Mouse (Mus musculus) neural tube, embryonic 11.5 days (tissue): ENCODE measurements at regions not wholly inside any gene's neighbourhood (a gene's known extent, or its start where the extent isn't known, plus 50 kb on each side); places are given as distances from the start of the nearest gene placed in this dataset.

Experiments
- ATAC-seq: fragments of 200-750 bp; cut with Nextera tagmentation; 2 replicates; pipeline ENCODE4 v1.8.0; 2017; ENCODE audit warnings: moderate number of reproducible peaks, mild to moderate bottlenecking, moderate TSS enrichment, moderate library complexity; ENCODE audit not compliant: insufficient read depth, low FRiP score, low TSS enrichment
- DNase-seq: peaks from one replicate; pipeline ENCODE4 v3.0.0-alpha.2; 2015; ENCODE audit warnings: low spot score
- H3K27ac ChIP-seq: fragments of 300-500 bp; sonication (generic); 2 replicates; pipeline ENCODE4 v1.5.1; 2014; ENCODE audit warnings: low read depth, mild to moderate bottlenecking, low read length
- H3K27me3 ChIP-seq: fragments of 300-500 bp; sonication (generic); 2 replicates; pipeline ENCODE4 v1.6.1; 2014; ENCODE audit warnings: mild to moderate bottlenecking, low read length, mixed read lengths; ENCODE audit not compliant: control insufficient read depth, insufficient read depth
- H3K36me3 ChIP-seq: fragments of 300-500 bp; sonication (generic); 2 replicates; pipeline ENCODE4 v1.6.1; 2014; ENCODE audit warnings: mild to moderate bottlenecking, low read length, moderate library complexity, mixed read lengths; ENCODE audit not compliant: control insufficient read depth, insufficient read depth
- H3K4me1 ChIP-seq: fragments of 300-500 bp; sonication (generic); 2 replicates; pipeline ENCODE4 v1.6.1; 2014; ENCODE audit warnings: low read length, mixed read lengths; ENCODE audit not compliant: control insufficient read depth, insufficient read depth
- H3K4me2 ChIP-seq: fragments of 300-500 bp; sonication (generic); 2 replicates; pipeline ENCODE4 v1.6.1; 2014; ENCODE audit warnings: low read depth, mild to moderate bottlenecking, moderate library complexity
- H3K4me3 ChIP-seq: fragments of 300-500 bp; sonication (generic); 2 replicates; pipeline ENCODE4 v1.5.1; 2014; ENCODE audit warnings: low read depth, low read length
- H3K9ac ChIP-seq: fragments of 300-500 bp; sonication (generic); 2 replicates; pipeline ENCODE4 v1.6.1; 2014; ENCODE audit warnings: mild to moderate bottlenecking, low read length
- H3K9me3 ChIP-seq: fragments of 300-500 bp; sonication (generic); 2 replicates; pipeline ENCODE4 v1.6.1; 2016; ENCODE audit warnings: low read length; ENCODE audit not compliant: control insufficient read depth
- WGBS: fragments of 180-500 bp; shearing (Covaris S2); extraction: QIAGEN DNeasy Blood & Tissue Kit; methylation state at CpG from one replicate; pipeline ENCODE4 v1.1.7; 2014; 5-methylcytosine and 5-hydroxymethylcytosine counted together

GRCm38 (mm10) chr14:60529646-60530347 lies 104.0 kb upstream of the Spata13 start:
- H3K4me2 ChIP-seq = no peak overlapping the region
- H3K27ac ChIP-seq = no peak overlapping the region
- no peak overlapping the region for H3K4me3 ChIP-seq
- 40% methylated on average over 7 of the region's 7 CpGs for WGBS
- DNase-seq (peak; percentile 16), ATAC-seq (no peak)
- H3K27me3 ChIP-seq = no peaks in the 10 kb centered on the region
- no peaks in the 10 kb centered on the region for H3K36me3 ChIP-seq
- H3K9me3 ChIP-seq = no peaks in the 10 kb centered on the region
- H3K9ac ChIP-seq = no peak overlapping the region
- H3K4me1 ChIP-seq = 0 out of 2 replicates have a peak, but pooled peaks cover 7% of the 10 kb centered on the region

- H3K36me3 ChIP-seq = no peaks in the 10 kb centered on the region
- WGBS = 32% methylated on average over 6 of the region's 6 CpGs
- no peak overlapping the region for H3K27ac ChIP-seq
- no peak overlapping the region for H3K4me2 ChIP-seq
- DNase-seq (no peak), ATAC-seq (no peak)
- no peak overlapping the region for H3K9ac ChIP-seq
- H3K4me1 ChIP-seq = 0 out of 2 replicates have a peak, but pooled peaks cover 7% of the 10 kb centered on the region
- H3K4me3 ChIP-seq = no peak overlapping the region
- H3K27me3 ChIP-seq = no peaks in the 10 kb centered on the region
- no peaks in the 10 kb centered on the region for H3K9me3 ChIP-seq
Observed at GRCm38 (mm10) chr14:60530348-60530711, 103.5 kb upstream of the Spata13 start.

GRCm38 (mm10) chr14:60530973-60531372 lies 102.8 kb upstream of the Spata13 start:
- DNase-seq = no peak
- H3K27ac ChIP-seq = no peak overlapping the region
- H3K9ac ChIP-seq = no peak overlapping the region
- 84% methylated on average over 5 of the region's 5 CpGs for WGBS
- H3K27me3 ChIP-seq = no peaks in the 10 kb centered on the region
- no peak overlapping the region for H3K4me3 ChIP-seq
- H3K4me2 ChIP-seq = no peak overlapping the region
- no peaks in the 10 kb centered on the region for H3K9me3 ChIP-seq
- 0 out of 2 replicates have a peak, but pooled peaks cover 7% of the 10 kb centered on the region for H3K4me1 ChIP-seq
- H3K36me3 ChIP-seq = no peaks in the 10 kb centered on the region
- no peak for ATAC-seq

- Histone ChIP-seq H3K9me3 (no peaks in the 10 kb centered on the region), H3K4me3 (no peak overlapping the region), H3K36me3 (no peaks in the 10 kb centered on the region), H3K4me2 (no peak overlapping the region), H3K4me1 (0 out of 2 replicates have a peak, but pooled peaks cover 7% of the 10 kb centered on the region), H3K9ac (no peak overlapping the region), H3K27ac (no peak overlapping the region), H3K27me3 (no peaks in the 10 kb centered on the region)
- DNase-seq = no peak
- no peak for ATAC-seq
Observed at GRCm38 (mm10) chr14:60531766-60532165, 102.0 kb upstream of the Spata13 start.

- no peaks in the 10 kb centered on the region for H3K27me3 ChIP-seq
- H3K27ac ChIP-seq = no peak overlapping the region
- ATAC-seq = no peak
- WGBS = 60% methylated on average over 23 of the region's 23 CpGs
- peak; percentile 45 for DNase-seq
- no peak overlapping the region for H3K4me3 ChIP-seq
- no peaks in the 10 kb centered on the region for H3K9me3 ChIP-seq
- H3K36me3 ChIP-seq = no peaks in the 10 kb centered on the region
- 0 out of 2 replicates have a peak, but pooled peaks cover 7% of the 10 kb centered on the region for H3K4me1 ChIP-seq
- no peak overlapping the region for H3K4me2 ChIP-seq
- H3K9ac ChIP-seq = no peak overlapping the region
Observed at GRCm38 (mm10) chr14:60533452-60534224, 100.2 kb upstream of the Spata13 start.

- Histone ChIP-seq H3K27me3 (no peaks in the 10 kb centered on the region), H3K4me2 (no peak overlapping the region), H3K4me1 (no peaks in the 10 kb centered on the region), H3K9ac (no peak overlapping the region), H3K9me3 (no peaks in the 10 kb centered on the region), H3K36me3 (no peaks in the 10 kb centered on the region), H3K4me3 (no peak overlapping the region), H3K27ac (no peak overlapping the region)
- ATAC-seq = no peak
- DNase-seq = no peak
- 65% methylated on average over 2 of the region's 2 CpGs for WGBS
Observed at GRCm38 (mm10) chr14:60539040-60539439, 94.8 kb upstream of the Spata13 start.

GRCm38 (mm10) chr14:60540111-60540510 lies 93.7 kb upstream of the Spata13 start:
- H3K4me2 ChIP-seq = no peak overlapping the region
- H3K9ac ChIP-seq = no peak overlapping the region
- H3K4me1 ChIP-seq = no peaks in the 10 kb centered on the region
- H3K27ac ChIP-seq = no peak overlapping the region
- no peak for DNase-seq
- H3K36me3 ChIP-seq = no peaks in the 10 kb centered on the region
- H3K4me3 ChIP-seq = no peak overlapping the region
- H3K27me3 ChIP-seq = no peaks in the 10 kb centered on the region
- no peaks in the 10 kb centered on the region for H3K9me3 ChIP-seq
- WGBS = 81% methylated on average over 4 of the region's 4 CpGs
- ATAC-seq = no peak

- ATAC-seq (no peak), DNase-seq (no peak)
- H3K4me3 ChIP-seq = no peak overlapping the region
- H3K27ac ChIP-seq = no peak overlapping the region
- H3K27me3 ChIP-seq = no peaks in the 10 kb centered on the region
- H3K4me2 ChIP-seq = no peak overlapping the region
- no peaks in the 10 kb centered on the region for H3K36me3 ChIP-seq
- WGBS = 82% methylated on average over 5 of the region's 5 CpGs
- H3K9ac ChIP-seq = no peak overlapping the region
- no peaks in the 10 kb centered on the region for H3K4me1 ChIP-seq
- H3K9me3 ChIP-seq = no peaks in the 10 kb centered on the region
Observed at GRCm38 (mm10) chr14:60541596-60541995, 92.2 kb upstream of the Spata13 start.

- Histone ChIP-seq H3K36me3 (no peaks in the 10 kb centered on the region), H3K4me3 (no peak overlapping the region), H3K9ac (no peak overlapping the region), H3K27me3 (no peaks in the 10 kb centered on the region), H3K27ac (no peak overlapping the region), H3K4me1 (no peaks in the 10 kb centered on the region), H3K9me3 (no peaks in the 10 kb centered on the region), H3K4me2 (no peak overlapping the region)
- DNase-seq (no peak), ATAC-seq (no peak)
Observed at GRCm38 (mm10) chr14:60544767-60545166, 89.0 kb upstream of the Spata13 start.
